Mouse (Mus musculus): ENCODE results near the gene Gm17374.
A peak's percentile ranks its signal among the peaks of the same experiment; 100 is the strongest.
"Not testable (repeated sequence)": the region's sequence is repeated elsewhere in the genome, so short reads cannot be mapped to it uniquely, and the experiment has no call there.

Gm17374 gene

GRCm38 (mm10) chr2:140151743-140152142 is at the start of gene Gm17374:
Gm17374 (plus strand) TSS chr2:140152043.
- DNase-seq (ENCODE audit: low spot score) = not testable (repeated sequence)

GRCm38 (mm10) chr2:140104951-140105350 is 46.9 kb upstream of the Gm17374 start:
- DNase-seq (ENCODE audit: low spot score) = no peak

- DNase-seq (ENCODE audit: low spot score) = no peak
Observed at GRCm38 (mm10) chr2:140107641-140108040, 44.2 kb upstream of the Gm17374 start.

GRCm38 (mm10) chr2:140108945-140109344 is 42.9 kb upstream of the Gm17374 start:
- no peak for DNase-seq (ENCODE audit: low spot score)

GRCm38 (mm10) chr2:140113851-140114250 is 38.0 kb upstream of the Gm17374 start:
- DNase-seq (ENCODE audit: low spot score) = no peak

GRCm38 (mm10) chr2:140125516-140125915 is 26.3 kb upstream of the Gm17374 start:
- DNase-seq (ENCODE audit: low spot score) = no peak

- DNase-seq (ENCODE audit: low spot score) = no peak
Observed at GRCm38 (mm10) chr2:140159186-140159730, 7.4 kb downstream of the Gm17374 start.

- DNase-seq (ENCODE audit: low spot score) = no peak
Observed at GRCm38 (mm10) chr2:140163351-140163854, 11.6 kb downstream of the Gm17374 start.

GRCm38 (mm10) chr2:140169057-140169456 is 17.2 kb downstream of the Gm17374 start:
- no peak for DNase-seq (ENCODE audit: low spot score)

GRCm38 (mm10) chr2:140170127-140170802 is 18.4 kb downstream of the Gm17374 start, which contains the start of the genes Esf1 and Ndufaf5:
Esf1 (minus strand) TSS chr2:140170564.
Ndufaf5 (plus strand) TSS chr2:140170649.
- DNase-seq (ENCODE audit: low spot score) = peak; percentile 96

- no peak for DNase-seq (ENCODE audit: low spot score)
Observed at GRCm38 (mm10) chr2:140170803-140171553, 19.1 kb downstream of the Gm17374 start.

GRCm38 (mm10) chr2:140185685-140186210 is 33.9 kb downstream of the Gm17374 start:
- DNase-seq (ENCODE audit: low spot score) = not testable (repeated sequence)

GRCm38 (mm10) chr2:140200713-140201112 is 48.9 kb downstream of the Gm17374 start:
- DNase-seq (ENCODE audit: low spot score) = no peak

GRCm38 (mm10) chr2:140202573-140202972 is 50.7 kb downstream of the Gm17374 start:
- DNase-seq (ENCODE audit: low spot score) = no peak

Data from testis, postnatal 14 days (tissue).